Mouse (Mus musculus) MEL-GATA-1-ER (cell line): ENCODE results near the gene Ube2g2.
A peak's percentile ranks its signal among the peaks of the same experiment; 100 is the strongest.

Source experiments
- DNase-seq: peaks from one replicate; pipeline ENCODE4 v3.0.0-alpha.2; 2012; ENCODE audit warnings: low read depth; ENCODE audit errors: extremely low read depth

Gene Ube2g2

DNA sequence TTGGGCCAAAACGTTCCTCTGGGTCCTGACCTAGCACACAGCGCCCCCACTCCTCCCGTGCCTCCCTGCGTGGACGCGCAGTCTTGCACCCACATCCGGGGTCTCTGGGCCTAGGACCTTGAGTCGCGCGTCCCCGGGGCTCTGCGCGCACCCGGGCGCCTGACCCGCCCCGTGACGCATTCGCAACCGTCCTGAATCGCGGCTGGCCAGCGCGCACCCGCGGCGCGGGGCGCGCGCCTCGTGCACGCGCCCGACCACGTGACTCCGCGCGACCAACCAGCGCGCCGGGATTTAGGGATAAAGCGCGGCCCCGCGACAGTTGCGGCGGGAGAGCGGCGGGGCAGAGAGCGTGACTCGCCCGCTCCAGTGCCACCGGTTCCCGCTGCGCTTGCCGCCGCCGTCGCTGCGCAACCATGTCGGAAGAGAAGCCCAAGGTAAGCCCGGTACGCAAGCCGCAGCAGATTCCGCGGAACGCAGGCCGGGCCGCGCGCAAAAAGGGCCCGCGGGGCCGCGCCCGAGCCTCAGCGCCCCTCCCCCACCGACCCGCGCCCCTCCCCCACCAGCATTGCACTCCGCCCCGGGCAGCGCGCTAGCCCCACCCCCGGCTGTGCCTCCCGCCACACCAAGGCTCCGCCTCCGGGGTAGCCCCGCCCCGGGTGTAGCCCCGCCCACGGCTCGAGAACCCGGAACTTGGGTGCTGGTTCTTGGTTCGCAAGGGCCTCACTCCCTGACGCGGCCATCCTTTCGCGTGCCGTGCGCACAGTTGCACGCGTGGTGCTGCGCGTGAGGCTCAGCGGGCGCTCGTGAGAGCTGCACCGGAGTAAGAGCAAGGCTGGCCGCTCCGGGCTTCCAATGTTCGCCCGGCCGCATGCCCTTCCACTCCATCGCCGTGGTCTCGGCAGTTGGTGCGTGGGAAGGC lies 15.9 kb upstream of the Ube2g2 start, which contains the start of the genes Sumo3 and Gm49325:
Gene Sumo3, plus strand, starts transcription at position 190 of the 919 bp plus-strand sequence.
Gene Gm49325, plus strand, starts transcription at position 290 of the 919 bp plus-strand sequence.
- DNase-seq = no peak

DNA sequence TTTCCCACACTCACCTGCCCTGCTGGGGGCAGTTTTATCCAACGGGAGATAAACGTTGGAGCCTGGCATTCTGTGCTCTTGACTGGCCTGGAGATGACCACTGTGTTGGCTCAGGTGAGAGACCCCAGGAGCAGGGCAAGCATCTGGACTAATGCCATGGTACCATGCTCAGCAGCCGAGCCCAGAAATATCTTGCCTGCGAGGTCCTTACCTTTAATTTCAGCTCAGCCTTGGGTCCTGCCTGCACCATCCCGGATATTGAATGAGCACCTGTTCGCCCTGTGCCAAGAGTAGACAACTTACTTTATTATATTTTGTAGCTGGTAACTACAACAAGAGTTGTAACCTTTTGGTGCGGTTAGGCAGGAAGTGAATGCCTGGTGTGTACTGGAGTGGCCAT lies 15.2 kb upstream of the Ube2g2 start:
- DNase-seq = no peak

DNA sequence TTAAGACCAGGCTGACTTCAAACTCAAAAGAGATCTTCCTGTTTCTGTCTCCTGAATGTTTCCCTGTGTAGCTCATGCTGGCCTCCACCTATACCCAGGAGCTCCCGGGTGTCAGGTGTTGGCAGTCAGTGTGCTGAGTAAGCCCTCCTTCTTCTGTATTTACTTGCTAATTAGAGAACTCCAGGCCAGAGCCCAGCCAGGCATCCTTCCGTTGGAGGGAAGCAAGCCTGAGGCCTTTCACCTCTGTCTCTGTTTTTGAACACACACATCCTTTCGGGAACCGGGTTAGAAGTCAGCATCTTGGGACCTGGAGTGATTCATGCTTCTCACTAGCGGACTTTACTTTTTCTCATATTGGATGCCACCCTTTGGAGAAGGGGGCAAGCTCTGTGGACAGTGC lies 14.6 kb upstream of the Ube2g2 start:
- no peak for DNase-seq

DNA sequence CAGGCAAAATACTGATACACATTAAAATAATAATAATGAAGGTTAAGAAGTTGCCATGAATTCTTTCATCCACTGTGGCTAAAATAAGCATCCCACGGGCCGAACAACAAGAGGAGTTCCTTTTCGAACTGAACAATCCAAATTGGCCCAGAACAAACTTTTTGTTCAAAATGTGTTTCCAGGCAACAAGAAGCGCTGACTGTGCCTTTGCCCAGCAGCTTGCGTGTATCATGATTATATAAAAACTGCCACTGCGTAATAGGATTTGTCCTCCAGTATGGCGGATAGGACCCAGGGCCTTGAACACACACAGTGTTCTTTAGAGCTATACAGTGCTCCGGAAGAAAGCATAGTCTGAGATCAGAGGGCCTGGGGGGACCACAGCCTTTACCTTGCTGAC lies 13.5 kb upstream of the Ube2g2 start:
- no peak for DNase-seq

DNA sequence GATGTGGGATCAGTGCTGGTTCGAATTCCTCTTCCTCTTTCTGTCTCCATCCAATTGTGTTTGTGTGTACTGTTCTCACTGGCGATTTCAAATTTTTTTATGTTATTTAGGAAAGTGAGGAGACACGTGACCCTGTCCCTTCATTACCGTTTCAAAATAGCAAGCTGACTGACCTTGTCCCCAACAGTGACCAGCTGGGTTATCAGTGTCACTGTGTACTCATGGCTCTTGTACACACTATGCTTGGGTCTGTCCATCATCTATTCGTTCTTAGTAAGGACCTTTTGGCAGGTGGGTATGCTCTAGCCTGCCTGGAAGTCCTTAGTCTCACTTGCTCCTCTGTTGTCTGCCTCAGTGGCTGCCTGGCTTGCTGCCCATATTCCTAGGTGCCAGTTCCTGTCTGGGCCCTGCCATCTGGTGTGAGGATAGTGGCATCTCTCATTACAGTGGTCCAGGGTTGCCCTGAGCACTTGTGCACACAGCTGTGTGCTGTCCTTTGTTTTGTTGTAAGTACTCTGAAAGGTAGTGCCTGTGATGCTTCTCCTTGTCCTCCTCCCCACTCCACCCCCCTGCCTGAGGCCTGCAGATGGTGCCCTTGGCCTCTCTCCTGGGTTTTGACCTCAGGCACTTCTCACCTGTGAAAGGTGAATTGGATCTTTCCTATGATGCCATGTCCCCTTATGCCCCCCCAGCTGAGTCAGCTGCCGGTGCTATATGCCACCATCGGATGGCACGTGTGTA lies 11.7 kb upstream of the Ube2g2 start:
- DNase-seq = no peak

DNA sequence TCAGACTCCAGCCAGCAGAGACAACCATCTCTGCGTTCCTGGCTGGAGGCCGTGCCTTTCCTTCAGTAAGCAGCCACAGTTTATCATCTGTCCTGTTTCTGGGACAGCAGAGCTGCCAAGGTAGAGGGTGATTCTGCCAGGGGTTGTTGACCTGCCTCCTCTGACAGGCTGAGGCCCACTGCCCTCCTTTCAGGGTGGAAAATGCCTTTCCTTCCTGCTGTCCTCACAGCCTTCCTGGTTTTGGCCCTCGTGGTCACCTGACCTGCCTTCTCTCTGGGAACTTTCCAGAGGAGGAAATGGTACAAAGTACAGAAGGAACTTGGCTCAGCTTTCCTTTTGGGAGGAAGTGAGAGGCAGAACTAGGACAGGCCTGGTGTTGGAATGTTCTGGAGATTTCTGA lies 8.7 kb upstream of the Ube2g2 start:
- DNase-seq = no peak

DNA sequence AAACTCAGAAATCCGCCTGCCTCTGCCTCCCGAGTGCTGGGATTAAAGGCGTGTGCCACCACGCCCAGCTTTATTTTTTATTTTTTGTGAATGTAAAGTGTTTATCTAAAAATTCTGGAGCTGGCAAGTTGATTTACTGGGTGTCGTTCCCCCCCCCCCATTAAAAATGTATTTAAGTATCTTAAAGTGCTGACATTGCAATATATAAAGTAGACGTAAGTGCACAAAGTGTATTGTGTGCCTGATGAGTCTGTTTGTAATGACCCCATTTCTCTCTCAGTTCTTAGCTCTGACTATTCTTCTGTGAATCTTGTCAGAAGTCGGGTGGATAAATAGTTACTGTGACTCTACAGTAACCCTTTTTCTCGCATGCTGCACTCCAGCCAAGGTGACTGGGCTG lies 6.4 kb upstream of the Ube2g2 start:
- no peak for DNase-seq

DNA sequence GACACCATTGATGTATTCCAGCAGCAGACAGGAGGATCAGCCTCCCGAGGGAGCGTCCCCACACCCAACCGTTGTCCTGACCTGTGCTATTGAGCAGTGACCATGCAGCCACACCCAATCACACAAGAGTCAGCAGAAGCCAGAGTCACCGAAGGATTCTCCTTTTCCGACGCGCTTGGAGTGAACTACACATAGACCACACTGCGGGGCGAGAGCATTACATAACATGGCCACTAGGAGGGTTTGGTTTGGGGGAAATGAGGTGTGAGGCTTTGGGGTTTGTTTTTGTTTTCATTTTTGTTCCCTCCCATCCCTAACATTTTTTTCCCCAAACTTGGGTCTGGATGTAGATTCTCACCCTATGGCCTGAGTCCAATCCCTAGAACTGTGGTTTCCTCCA lies 5.9 kb upstream of the Ube2g2 start:
- DNase-seq = no peak

DNA sequence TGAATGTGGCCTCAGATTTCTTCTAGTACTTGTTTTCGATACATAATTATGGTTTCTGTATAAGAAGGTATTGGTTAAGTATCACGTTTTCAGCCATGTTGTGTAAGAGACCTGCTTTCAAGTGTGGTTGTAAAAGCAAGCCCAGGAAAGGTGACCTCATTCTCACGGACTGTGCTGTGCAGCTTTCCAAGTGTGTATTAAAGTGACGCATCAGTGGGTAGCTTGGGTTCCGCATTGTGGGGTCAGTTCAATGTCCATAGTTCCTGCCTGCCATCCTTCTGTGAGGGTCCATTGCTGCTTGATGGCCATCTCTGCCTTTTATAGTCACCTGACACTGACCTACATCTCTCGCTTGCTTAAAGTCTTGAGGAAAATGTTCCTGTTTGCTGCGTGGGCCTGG lies 5.1 kb upstream of the Ube2g2 start:
- DNase-seq = no peak

DNA sequence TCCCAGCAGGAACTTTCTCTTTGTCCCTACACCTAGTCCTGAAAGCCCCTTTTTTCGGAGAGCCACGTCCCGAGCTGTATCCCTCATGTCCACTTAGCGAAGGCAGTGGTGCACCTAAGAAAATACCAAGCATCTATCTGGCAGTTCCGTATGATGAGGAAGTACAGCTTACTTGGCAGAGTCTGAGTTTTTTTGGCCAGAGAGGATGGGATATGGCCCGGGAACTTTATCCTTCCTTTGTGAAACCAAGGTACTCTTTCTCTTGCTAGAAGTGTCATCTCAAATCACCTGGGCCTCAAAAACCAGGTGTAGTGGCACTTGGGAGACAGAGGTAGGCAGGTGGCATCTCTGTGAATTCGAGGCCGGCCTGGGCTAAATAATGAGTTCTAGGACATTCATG lies 529 bp upstream of the Ube2g2 start:
- no peak for DNase-seq

DNA sequence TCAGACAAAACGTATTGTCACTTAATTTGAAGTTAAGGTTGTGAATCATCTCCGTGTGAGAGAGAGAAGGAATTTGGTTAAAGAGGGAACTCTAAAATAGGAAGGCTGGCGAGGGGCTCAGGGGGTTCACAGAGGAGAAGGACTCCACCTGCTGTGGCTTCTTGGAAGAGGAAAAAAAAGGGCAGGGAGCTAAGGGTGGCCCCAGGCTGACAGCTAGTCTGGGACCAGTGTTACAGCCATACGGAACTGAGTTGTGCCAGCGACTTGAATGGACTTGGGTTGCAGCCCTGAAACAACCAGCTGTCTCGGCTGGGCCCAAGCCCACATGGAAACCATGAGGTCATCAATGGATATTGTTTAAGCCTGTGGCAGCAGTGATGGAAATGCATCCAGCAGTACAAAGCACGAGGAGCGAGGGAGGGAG lies 1.0 kb downstream of the Ube2g2 start:
- DNase-seq = no peak

DNA sequence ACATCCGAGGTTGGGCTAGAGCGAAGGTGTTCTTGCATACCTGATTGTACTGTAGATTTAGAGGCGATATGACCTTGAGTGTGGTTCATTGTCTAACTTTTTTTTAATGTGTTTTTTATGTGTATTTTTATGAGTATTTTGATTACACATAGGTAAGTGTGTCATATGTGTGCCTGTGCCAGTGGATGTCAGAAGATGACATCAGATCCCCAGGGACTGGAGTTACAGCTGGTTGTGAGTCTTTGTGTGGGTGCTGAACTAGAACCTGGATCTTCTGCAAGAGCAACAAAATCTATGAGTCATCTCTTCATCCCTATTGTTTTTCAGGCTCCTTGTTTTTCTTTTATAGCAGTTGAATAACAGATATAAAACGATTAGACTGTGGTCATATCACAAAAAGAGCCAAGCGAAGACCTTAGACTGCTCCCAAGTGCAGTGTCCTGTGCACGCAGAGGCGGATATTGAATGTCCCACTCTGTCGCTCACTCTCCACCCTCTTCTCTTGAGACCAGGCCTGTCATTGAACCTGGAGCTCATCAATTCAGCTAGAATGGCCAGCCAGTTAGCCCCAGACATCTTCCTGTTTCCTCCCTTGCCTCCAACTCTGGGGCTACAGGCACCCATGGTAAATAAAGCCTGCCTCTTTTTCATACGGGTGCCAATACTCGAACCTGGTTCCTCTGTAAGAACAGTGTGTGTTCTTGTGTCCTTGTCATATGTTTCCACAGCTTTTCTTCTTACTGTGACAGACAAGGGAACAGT lies 1.7 kb downstream of the Ube2g2 start:
- DNase-seq = no peak

DNA sequence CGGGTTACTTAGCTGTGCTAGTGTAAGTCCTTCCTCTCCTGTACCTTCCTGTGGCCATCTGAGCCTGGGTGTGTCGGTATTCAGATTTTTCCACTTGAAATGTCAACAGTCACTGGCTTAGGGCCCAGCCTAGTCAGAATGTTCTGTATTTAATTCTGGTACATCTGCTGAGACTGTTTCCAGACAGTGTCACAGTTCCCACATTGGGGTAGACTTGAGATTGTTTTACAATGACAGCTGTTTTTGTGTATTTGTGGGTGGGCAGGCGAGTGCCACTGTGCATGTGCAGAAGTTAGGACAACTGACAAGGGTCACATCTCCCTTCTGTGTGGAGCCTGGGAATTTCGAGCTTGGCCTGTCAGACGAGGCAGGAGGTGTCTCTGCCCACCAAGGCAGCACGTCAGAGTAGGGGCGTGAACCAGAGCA lies 2.5 kb downstream of the Ube2g2 start:
- DNase-seq = no peak

DNA sequence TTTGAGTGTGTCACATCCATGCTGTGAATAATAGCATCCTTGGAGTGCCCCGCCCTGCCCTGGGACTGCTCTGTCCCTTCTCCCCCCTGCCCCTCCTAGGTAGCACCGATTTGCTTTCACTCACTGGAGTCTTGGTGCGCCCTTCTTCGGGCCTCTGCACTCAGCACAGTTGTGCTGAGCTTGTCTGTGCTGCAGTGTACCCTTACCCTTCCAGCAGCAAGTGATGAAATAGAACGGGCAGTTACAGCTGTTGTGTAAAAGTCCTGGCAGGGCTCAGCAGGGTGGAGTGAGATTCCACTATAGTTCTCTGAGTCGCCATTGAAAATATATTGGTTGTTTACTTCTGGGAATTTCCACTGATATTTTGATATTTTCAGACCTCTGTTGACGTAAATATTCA lies 4.0 kb downstream of the Ube2g2 start:
- no peak for DNase-seq

DNA sequence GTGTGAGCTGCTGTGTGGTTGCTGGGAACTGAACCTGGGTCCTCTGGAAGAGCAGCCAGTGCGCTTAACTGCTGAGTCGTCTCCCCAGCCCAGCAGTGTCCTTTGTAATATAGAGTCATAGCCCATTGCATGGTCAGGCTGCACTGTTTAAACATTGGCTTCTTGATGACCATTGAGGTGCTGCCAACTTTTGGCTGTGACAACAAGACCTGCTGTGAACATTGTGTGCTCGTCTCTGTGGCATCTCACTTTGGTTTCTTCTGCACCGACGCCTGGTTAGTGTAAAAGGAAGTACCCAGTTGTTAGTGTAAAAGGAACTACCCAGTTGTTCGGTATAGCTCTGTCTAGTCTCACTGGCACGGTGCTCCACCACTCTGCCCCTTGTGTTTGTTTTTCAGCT lies 4.5 kb downstream of the Ube2g2 start:
- DNase-seq = no peak

DNA sequence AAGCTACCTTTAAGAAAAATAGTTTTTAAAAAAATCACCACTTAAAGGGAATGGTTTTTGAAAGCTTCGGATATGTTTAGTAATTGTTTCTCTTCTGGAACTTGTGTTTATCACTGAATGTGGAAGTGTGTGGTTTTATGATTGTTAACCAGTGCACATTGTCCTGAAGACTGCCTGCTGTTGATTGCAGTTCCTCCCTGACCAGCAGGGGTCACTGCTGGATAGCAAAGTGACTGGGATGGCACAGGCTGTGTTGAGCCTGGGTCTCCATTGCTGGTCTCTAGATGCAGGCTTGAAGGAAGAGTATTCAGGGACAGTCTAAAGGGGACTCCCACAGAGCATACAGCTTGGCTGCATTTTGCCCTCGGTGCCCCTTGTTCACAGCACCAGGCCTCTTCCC lies 5.4 kb downstream of the Ube2g2 start:
- peak; percentile 77 for DNase-seq

DNA sequence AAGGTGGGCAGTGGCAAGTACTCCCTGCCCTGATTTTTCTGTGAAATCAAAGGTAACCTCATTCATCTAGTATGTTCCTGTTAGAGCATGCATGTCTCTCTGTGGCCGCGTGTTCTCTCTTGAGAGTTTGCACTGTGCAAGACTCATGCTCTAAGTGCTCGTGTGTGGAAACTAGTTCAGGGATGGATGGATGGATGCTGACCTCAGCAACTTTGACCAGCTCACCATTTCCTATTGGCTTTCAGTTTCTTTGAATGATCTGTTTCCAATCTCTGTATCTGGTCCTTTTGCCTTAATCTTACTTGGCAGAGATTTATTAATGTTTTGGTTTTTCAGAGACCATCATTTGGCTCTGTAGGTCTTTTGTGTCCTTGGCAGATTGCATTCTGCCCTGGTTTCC lies 7.1 kb downstream of the Ube2g2 start:
- no peak for DNase-seq

DNA sequence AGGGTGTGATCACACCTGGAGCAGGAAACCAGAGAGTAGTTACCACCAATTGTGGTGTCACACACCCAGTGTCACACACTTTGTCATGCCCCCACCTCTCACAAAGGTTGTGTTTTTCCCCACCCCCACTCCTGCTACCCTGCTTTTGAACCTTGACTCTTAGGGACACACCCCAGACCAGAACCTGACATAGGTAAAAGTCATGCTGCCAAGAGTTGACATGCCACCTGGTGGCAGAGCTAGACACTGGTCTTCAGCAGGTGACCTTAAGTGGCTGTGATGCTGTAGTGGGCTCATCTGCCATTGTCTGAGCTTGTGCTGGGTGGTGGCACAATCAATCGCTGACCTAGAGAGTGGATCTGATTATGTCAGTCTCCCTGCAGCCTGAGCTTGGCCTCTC lies 7.9 kb downstream of the Ube2g2 start:
- DNase-seq = no peak

DNA sequence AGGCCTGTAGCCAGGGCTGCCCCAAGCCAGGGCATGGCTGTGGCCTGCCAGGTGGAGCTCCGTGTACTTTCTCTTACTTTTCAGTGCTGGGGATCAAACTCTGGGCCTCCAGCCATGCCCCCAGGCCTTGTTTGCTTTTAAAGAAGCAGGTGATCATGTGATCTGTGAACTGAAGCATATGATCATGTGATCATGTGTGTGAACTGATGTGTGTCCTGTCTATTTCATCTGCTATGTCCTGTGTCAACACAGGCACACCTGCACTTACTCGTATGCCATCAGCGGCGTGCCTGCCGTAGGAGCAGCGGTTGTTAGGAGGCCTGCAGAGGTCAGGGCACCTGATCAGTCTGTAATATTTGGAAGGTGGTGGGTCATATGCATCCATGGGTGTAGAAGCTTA lies 11.9 kb downstream of the Ube2g2 start:
- no peak for DNase-seq

DNA sequence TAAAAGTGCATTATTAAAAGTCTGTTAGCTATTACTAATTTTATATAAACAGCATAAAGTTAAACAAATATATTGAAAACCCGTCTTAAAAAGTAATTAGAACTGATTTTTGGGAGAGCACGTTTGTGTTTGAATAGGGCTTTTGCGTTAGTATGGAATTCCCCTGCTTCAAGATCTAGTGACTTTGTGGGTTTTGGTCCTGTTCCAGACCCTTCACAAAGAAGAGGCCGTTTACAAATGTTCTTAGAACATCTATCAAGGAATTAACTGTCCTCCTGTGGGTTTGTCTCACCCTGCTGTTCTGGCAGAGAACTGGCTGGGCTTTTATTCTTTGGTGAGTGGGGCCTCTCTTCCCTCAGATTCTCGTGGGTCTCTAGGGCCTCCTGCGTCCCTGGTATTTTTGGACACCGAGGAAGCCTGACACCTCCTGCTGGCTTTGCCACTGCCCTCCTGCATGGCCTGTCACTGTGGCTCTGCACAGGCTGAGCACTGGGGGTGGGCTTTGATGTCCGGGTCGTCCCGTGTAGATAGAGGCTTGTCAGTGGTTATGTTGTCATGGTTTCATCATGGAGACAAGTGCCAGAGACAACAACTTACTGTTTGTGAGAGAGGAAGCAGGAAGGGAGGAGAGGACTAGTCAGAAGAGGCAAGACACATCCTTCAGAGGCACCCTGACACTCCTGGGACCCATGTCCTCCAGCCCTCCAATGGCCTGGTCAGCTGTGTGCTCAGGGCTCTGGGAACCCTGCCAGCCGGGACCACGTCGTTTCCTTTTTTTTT lies 12.6 kb downstream of the Ube2g2 start:
- no peak for DNase-seq
